Mouse (Mus musculus): ENCODE results near the gene Ceacam10. TPM values are rescaled to one million over a fixed set of nuclear protein-coding genes. Genes with fewer than 3 reads are reported as not detected.
"Not testable (repeated sequence)": the region's sequence is repeated elsewhere in the genome, so short reads cannot be mapped to it uniquely, and the experiment has no call there.

The Ceacam10 gene
- polyA plus RNA-seq (2015; fragmentation: Nextera tagmentation; extraction: Ambion mirVana) = 0.56 and 0.74 TPM in 2 replicates

DNA sequence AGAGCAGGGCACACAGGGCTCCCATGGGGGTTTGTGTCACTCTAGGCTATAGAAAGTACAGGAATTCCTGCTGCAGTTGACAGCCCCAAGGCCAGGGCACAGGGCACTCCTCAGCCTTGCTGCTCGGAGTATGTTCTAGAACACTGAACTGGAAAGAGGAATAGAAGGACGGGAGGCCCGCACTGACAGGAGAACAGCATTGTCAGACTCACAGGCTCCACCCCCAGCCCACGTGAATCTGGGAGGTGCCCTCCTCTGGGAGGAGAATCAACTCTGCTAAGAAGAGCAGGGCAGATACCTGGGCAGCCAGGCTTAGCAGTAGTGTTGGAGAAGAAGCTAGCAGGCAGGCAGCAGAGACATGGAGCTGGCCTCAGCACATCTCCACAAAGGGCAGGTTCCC lies at the start of gene Ceacam10:
TSS of gene Ceacam10 (plus strand) at position 289 of the 400 bp plus-strand sequence.
- H3K4me1 ChIP-seq; H3K9me3 ChIP-seq; H3K27ac ChIP-seq; H3K9ac ChIP-seq; ATAC-seq (ENCODE audit: insufficient number of reproducible peaks, insufficient read depth, low FRiP score, low TSS enrichment, low read depth); H3K27me3 ChIP-seq; H3K36me3 ChIP-seq; H3K4me2 ChIP-seq; H3K4me3 ChIP-seq: not testable (repeated sequence)
- 38% methylated on average over 4 of the region's 4 CpGs for WGBS

DNA sequence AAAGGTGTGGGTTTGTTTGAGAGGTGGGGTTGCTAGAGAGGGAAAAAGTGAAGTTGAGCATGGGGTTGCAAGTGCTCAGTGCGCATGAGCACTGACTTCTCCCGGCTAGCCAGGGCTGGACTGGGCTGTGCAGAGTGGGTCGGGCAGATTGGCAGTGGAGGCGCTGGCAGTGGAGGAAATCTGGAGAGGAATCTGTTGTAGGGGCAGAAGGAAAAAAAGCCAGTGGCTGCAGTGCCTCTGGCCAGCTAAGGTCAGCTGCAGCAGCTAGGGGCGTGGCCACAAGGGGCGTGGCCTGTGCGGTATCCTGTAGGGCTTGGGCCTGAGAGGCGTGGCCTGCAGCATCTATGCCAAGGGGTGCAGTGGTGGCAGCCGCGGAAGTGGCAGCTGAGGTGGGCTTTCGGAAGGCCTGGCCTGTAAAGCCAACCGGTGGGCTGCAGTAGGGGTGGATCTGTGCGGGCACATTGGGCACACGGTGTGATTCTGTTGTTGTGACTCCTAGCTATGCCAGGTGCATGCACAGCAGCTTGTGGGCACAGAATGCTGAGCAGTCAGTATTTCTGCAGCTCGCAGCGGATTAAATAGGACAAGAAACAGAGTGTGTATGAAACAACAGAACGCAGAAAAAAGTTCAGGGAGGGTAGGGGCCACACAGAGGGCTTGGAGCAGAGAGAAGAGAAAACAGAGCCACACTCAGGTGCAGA lies 40.9 kb upstream of the Ceacam10 start:
- no peaks in the 10 kb centered on the region for H3K36me3 ChIP-seq
- ATAC-seq (ENCODE audit: insufficient number of reproducible peaks, insufficient read depth, low FRiP score, low TSS enrichment, low read depth) = peak; percentile 59; the same call in 1 of the 2 replicates
- H3K9me3 ChIP-seq = no peaks in the 10 kb centered on the region
- no peak overlapping the region for H3K9ac ChIP-seq
- peak overlapping the region; percentile 45 for H3K4me2 ChIP-seq
- peaks cover 9% of the 10 kb centered on the region; the same call in 1 of the 2 replicates for H3K4me1 ChIP-seq
- H3K27me3 ChIP-seq = peaks cover 8% of the 10 kb centered on the region; the same call in 1 of the 2 replicates
- H3K4me3 ChIP-seq = peak overlapping the region; percentile 16; the same call in 1 of the 2 replicates
- 14% methylated on average over 17 of the region's 17 CpGs for WGBS
- H3K27ac ChIP-seq = no peak overlapping the region

DNA sequence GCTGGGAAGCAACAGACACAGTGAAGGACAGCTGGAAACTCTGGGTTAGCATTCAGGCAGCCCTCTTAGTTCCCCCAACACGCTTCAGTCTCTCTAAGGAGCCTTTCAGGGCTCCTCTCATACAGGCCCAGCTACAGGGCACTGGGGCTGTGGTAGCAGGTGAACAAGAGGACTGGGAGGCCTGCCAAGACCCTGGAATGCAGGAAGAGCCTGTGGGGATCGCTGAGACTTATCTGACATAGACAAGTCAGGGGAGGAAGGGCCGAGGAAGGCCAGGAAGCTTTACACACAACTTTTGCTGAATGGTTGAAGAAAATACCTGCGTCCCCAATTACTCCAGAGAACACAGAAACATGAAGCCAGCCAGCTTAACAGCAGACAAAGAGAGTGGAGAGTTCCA lies 26.3 kb upstream of the Ceacam10 start:
- WGBS = 29% methylated on average over 4 of the region's 4 CpGs
- H3K4me2 ChIP-seq = no peak overlapping the region
- H3K27ac ChIP-seq = no peak overlapping the region
- no peak overlapping the region for H3K9ac ChIP-seq
- no peaks in the 10 kb centered on the region for H3K9me3 ChIP-seq
- H3K4me1 ChIP-seq = peaks cover 20% of the 10 kb centered on the region; the same call in 1 of the 2 replicates
- H3K36me3 ChIP-seq = no peaks in the 10 kb centered on the region
- ATAC-seq (ENCODE audit: insufficient number of reproducible peaks, insufficient read depth, low FRiP score, low TSS enrichment, low read depth) = no peak
- H3K4me3 ChIP-seq = no peak overlapping the region
- H3K27me3 ChIP-seq = no peaks in the 10 kb centered on the region

DNA sequence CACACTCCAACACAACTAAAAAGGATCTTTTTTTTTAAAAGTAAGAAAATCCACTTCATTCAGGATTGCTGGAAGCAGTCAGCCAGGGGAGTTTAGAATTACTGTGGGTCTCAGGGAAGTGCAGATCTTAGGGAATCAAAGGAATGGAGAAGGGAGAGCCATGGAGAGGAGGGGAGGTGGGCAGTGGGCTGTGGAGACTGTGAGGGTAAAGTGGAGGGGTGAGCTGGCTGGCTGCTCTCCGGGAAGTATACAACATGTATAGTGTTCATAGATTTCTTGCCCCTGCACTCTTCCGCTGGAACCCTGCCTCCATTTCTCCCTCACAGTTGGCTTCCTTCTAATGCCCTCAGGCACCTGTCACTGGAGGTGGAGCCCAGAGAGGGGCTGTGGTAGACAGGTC lies 25.4 kb upstream of the Ceacam10 start:
- Histone ChIP-seq H3K4me1 (peaks cover 20% of the 10 kb centered on the region; the same call in 1 of the 2 replicates), H3K9me3 (no peaks in the 10 kb centered on the region), H3K36me3 (no peaks in the 10 kb centered on the region), H3K9ac (no peak overlapping the region), H3K27ac (no peak overlapping the region), H3K27me3 (no peaks in the 10 kb centered on the region), H3K4me3 (no peak overlapping the region), H3K4me2 (no peak overlapping the region)
- no peak for ATAC-seq (ENCODE audit: insufficient number of reproducible peaks, insufficient read depth, low FRiP score, low TSS enrichment, low read depth)
- WGBS = 54% methylated on average over 2 of the region's 2 CpGs

DNA sequence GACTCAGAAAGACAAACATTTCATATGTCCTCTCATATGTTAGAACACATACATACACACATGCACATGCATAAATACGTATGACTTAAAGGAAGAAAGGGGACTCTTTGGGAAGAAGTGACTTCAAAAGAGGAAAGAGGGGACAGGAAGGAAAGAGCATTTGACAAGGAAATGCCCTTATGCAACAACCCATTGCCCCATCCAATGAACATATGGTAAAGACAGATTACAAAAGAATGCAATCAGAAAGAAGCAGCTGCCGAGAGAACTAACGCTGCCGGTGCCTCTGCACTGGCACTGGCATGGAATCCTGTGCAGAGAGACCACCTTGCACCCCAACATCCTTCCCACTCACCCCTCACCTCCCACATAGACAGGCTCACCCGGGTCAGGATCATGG lies 23.5 kb upstream of the Ceacam10 start:
- no peaks in the 10 kb centered on the region for H3K36me3 ChIP-seq
- no peak overlapping the region for H3K9ac ChIP-seq
- H3K4me1 ChIP-seq = peaks cover 20% of the 10 kb centered on the region; the same call in 1 of the 2 replicates
- H3K9me3 ChIP-seq = no peaks in the 10 kb centered on the region
- no peak overlapping the region for H3K4me3 ChIP-seq
- WGBS = 82% methylated on average over 5 of the region's 5 CpGs
- H3K27ac ChIP-seq = no peak overlapping the region
- no peaks in the 10 kb centered on the region for H3K27me3 ChIP-seq
- ATAC-seq (ENCODE audit: insufficient number of reproducible peaks, insufficient read depth, low FRiP score, low TSS enrichment, low read depth) = no peak
- no peak overlapping the region for H3K4me2 ChIP-seq

DNA sequence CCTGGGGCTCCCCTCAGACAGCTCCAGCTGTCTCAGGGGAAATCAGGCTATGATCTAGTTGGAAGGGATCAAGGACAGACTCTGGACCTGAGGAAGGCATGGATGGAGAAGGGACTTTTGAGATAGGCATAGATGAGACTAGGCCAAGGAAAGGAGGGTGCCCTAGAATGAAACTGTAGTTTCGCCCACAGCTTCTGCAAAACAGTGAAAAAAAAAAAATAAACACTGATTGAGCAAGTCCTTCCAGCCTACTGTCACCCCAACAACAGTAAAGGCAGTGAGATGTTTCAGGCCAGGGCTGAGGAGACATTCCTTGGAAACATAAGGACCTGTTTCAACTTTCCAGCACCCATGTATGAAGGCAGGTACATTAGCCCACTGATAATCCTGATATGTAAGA lies 18.5 kb upstream of the Ceacam10 start:
- Histone ChIP-seq H3K4me1 (no peaks in the 10 kb centered on the region), H3K4me2 (no peak overlapping the region), H3K9ac (no peak overlapping the region), H3K4me3 (no peak overlapping the region), H3K9me3 (no peaks in the 10 kb centered on the region), H3K36me3 (no peaks in the 10 kb centered on the region), H3K27ac (no peak overlapping the region), H3K27me3 (no peaks in the 10 kb centered on the region)
- no peak for ATAC-seq (ENCODE audit: insufficient number of reproducible peaks, insufficient read depth, low FRiP score, low TSS enrichment, low read depth)
- WGBS = 69% methylated on average over 1 of the region's 1 CpGs

DNA sequence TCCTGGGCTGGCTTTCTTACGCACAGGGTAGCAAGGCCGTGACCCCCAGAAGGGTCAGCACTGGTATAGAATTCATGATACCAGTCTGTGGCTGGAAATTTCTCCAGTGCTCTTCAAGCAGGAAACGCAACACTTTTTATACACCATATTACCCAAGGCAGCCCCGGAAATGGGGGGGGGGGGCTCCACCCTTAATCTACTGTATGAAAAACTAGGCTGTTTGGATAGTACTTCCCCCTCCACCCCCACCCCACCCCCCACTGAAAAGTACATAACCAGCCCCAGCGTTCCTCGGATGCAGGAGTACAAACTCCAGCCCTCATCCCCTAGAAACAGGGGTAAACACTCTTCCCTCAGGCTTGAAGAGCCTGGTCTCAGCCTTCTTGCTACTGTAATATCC lies 16.8 kb upstream of the Ceacam10 start, which contains the start of gene Cd177:
TSS of gene Cd177 (minus strand) at position 101 of the 400 bp plus-strand sequence.
- Histone ChIP-seq H3K27ac (no peak within 1 kb of the TSS), H3K36me3 (no peaks in the 10 kb centered on the region), H3K4me2 (no peak within 1 kb of the TSS), H3K9ac (no peak within 1 kb of the TSS), H3K4me1 (no peaks in the 10 kb centered on the region), H3K9me3 (no peaks in the 10 kb centered on the region), H3K27me3 (no peaks in the 10 kb centered on the region), H3K4me3 (no peak within 1 kb of the TSS)
- no peak for ATAC-seq (ENCODE audit: insufficient number of reproducible peaks, insufficient read depth, low FRiP score, low TSS enrichment, low read depth)
- WGBS = 60% methylated on average over 6 of the region's 6 CpGs

DNA sequence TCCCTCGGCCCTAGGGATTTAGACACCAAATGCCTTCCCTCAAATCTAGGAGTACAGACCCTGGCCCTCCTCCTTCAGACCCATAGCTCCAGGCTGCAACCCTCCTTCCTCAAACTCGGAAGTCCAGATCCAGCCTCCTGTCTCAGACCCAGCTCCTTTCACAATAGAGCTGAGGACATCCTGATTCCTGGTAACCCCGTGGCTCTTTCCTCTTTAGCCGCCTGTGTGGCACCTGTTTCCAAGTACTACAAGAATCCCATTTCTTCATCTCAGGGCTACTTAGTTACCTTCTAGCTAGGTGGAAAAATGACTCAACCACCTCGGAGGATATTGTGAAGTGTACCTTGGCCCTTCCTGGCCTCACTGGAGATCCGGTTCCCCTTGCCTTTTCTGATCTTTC lies 15.8 kb upstream of the Ceacam10 start:
- Histone ChIP-seq H3K4me3 (no peak overlapping the region), H3K9me3 (no peaks in the 10 kb centered on the region), H3K27me3 (no peaks in the 10 kb centered on the region), H3K36me3 (no peaks in the 10 kb centered on the region), H3K9ac (no peak overlapping the region), H3K4me1 (no peaks in the 10 kb centered on the region), H3K4me2 (no peak overlapping the region), H3K27ac (no peak overlapping the region)
- no peak for ATAC-seq (ENCODE audit: insufficient number of reproducible peaks, insufficient read depth, low FRiP score, low TSS enrichment, low read depth)
- 64% methylated on average over 6 of the region's 6 CpGs for WGBS

DNA sequence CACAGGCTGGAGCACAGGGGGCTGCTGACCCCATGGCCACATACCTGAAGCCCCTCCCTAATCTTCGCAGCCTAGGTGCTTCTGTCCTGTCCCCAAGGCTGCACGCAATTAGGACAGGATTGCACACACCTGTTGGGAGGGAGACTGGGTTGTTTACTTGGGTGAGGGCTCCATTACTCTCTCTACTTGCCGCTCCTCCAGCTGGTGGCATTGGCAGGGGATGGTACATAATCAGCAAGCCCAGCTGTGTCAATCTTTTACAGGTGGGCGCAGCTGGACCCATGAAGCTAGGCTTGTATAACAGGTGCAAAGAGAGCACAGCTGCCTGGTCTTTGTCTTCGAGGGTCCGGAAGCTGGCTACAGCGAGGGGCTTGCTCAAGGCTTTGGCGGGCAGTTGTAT lies 14.4 kb upstream of the Ceacam10 start:
- Histone ChIP-seq H3K4me1 (no peaks in the 10 kb centered on the region), H3K4me3 (no peak overlapping the region), H3K36me3 (no peaks in the 10 kb centered on the region), H3K9me3 (no peaks in the 10 kb centered on the region), H3K27me3 (no peaks in the 10 kb centered on the region), H3K4me2 (no peak overlapping the region), H3K27ac (no peak overlapping the region), H3K9ac (no peak overlapping the region)
- WGBS = 80% methylated on average over 8 of the region's 8 CpGs
- no peak for ATAC-seq (ENCODE audit: insufficient number of reproducible peaks, insufficient read depth, low FRiP score, low TSS enrichment, low read depth)

DNA sequence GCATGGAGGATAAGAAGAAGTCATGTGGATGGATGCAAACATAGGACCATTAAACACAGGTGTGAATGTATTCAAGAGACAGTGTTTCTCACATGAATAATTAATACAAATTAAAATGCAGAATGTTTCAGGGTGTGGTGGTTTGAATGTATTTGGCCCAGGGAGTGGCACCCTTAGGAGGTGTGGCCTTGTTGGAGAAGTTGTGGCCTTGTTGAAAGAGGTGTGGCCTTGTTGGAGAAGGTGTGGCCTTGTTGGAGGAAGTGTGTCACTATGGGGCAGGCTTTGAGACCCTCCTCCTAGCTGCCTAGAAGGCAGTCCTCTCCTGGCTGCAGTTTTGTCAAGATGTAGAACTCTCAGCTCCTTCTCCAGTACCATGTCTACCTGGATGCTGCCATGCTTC lies 5.6 kb upstream of the Ceacam10 start:
- ATAC-seq (ENCODE audit: insufficient number of reproducible peaks, insufficient read depth, low FRiP score, low TSS enrichment, low read depth) = no peak
- no peaks in the 10 kb centered on the region for H3K36me3 ChIP-seq
- no peaks in the 10 kb centered on the region for H3K9me3 ChIP-seq
- no peak overlapping the region for H3K9ac ChIP-seq
- no peak overlapping the region for H3K27ac ChIP-seq
- H3K27me3 ChIP-seq = no peaks in the 10 kb centered on the region
- no peak overlapping the region for H3K4me3 ChIP-seq
- no peaks in the 10 kb centered on the region for H3K4me1 ChIP-seq
- no peak overlapping the region for H3K4me2 ChIP-seq

DNA sequence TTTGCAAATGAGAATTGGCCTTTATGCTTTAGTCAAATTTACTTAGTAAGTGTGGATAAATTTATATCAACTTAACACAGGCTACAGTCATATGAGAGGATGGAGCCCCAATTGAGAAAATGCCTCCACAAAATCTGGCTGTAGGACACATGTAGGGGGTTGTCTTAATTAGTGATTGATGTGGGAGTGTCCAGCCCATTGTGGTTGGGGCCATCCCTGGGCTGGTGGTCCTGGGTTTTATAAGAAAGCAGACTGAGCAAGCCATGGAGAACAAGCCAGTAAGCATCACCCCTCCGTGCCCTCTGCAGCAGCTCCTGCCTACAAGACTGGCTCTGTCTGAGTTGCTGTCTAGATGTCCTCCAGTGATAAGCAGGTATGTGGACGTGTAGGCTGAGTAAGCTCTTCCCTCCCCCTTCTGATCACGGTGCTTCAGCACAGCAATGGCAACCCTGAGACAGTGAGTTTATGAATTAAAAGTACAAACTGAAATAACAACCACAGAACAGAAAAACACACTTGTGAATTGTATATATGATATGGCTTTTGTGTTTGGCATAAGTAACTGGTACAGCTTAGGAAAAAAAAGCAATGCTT lies 3.0 kb upstream of the Ceacam10 start:
- Histone ChIP-seq H3K36me3 (no peaks in the 10 kb centered on the region), H3K4me3 (no peak overlapping the region), H3K27me3 (no peaks in the 10 kb centered on the region), H3K4me1 (no peaks in the 10 kb centered on the region), H3K9me3 (no peaks in the 10 kb centered on the region), H3K27ac (no peak overlapping the region), H3K4me2 (no peak overlapping the region), H3K9ac (no peak overlapping the region)
- WGBS = 42% methylated on average over 3 of the region's 3 CpGs
- no peak for ATAC-seq (ENCODE audit: insufficient number of reproducible peaks, insufficient read depth, low FRiP score, low TSS enrichment, low read depth)

DNA sequence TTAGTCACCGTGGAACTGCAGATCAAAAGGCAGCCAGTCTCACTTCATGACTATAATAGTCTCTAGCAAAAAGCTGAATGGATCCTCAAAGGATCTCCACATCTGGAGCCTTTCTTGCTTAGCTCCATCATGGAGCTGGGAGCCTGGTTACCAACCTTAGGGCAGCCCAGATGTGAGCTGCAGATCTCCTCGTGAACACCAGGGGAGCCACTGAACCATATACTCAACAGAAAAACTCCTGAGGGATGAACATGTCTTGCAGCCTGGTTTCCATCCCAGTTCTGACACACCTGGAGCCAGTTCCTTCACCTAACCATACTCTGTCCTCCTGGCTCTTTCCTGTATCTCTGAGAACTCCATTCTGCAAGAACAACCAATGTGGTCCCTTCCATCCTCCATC lies 861 bp upstream of the Ceacam10 start:
- Histone ChIP-seq H3K36me3 (no peaks in the 10 kb centered on the region), H3K9ac (no peak overlapping the region), H3K9me3 (no peaks in the 10 kb centered on the region), H3K4me2 (no peak overlapping the region), H3K4me3 (no peak overlapping the region), H3K4me1 (no peaks in the 10 kb centered on the region), H3K27ac (no peak overlapping the region), H3K27me3 (no peaks in the 10 kb centered on the region)
- no peak for ATAC-seq (ENCODE audit: insufficient number of reproducible peaks, insufficient read depth, low FRiP score, low TSS enrichment, low read depth)
- WGBS = 72% methylated on average over 2 of the region's 2 CpGs

All from embryonic facial prominence, embryonic 13.5 days (tissue).